Mouse (Mus musculus): Measurements from ENCODE around the gene Olfr1123. TPM values are rescaled to one million over a fixed set of nuclear protein-coding genes. Genes with fewer than 3 reads are reported as not detected.
"Not testable (repeated sequence)": the region's sequence is repeated elsewhere in the genome, so short reads cannot be mapped to it uniquely, and the experiment has no call there.

Olfr1123 gene
- polyA plus RNA-seq (2015; fragmentation: Nextera tagmentation; extraction: Ambion mirVana): not detected in 2 replicates

- no peak for DNase-seq (ENCODE audit: low spot score)
These were observed at the start of gene Olfr1123 for GRCm38 (mm10) chr2:87416335-87416734. TSS of gene Olfr1123 (plus strand) at chr2:87416635.

- DNase-seq (ENCODE audit: low spot score): no peak
These were observed 46.8 kb upstream of the Olfr1123 start, which contains the start of gene Olfr1121 for GRCm38 (mm10) chr2:87369595-87369994. TSS of gene Olfr1121 (plus strand) at chr2:87369895.

- no peak for DNase-seq (ENCODE audit: low spot score)
These were observed 44.7 kb upstream of the Olfr1123 start for GRCm38 (mm10) chr2:87371726-87372125.

DNA sequence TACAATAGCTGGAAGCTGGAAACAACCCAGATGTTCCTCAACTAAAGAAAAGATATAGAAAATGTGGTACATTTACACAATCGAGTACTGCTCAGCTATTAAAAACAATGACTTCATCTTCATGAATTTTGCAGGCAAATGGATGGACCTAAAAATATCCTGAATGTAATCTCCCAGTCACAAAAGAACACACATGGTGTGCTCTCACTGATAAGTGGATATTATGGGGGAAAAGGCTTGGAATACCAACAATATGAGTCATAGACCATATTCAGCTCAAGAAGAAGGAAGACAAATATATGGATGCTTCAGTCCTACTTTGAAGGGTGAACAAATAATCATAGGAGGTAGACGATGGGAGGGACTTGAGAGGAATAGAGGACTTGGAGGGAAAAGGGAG lies 32.5 kb upstream of the Olfr1123 start:
- DNase-seq (ENCODE audit: low spot score): no peak

GRCm38 (mm10) chr2:87385549-87385948 lies 30.9 kb upstream of the Olfr1123 start, which contains the start of gene Olfr1122:
TSS of gene Olfr1122 (plus strand) at chr2:87385849.
- no peak for DNase-seq (ENCODE audit: low spot score)

GRCm38 (mm10) chr2:87393605-87394004 lies 22.8 kb upstream of the Olfr1123 start:
- not testable (repeated sequence) for DNase-seq (ENCODE audit: low spot score)

- DNase-seq (ENCODE audit: low spot score): not testable (repeated sequence)
These were observed 21.7 kb upstream of the Olfr1123 start for GRCm38 (mm10) chr2:87394686-87395085.

DNA sequence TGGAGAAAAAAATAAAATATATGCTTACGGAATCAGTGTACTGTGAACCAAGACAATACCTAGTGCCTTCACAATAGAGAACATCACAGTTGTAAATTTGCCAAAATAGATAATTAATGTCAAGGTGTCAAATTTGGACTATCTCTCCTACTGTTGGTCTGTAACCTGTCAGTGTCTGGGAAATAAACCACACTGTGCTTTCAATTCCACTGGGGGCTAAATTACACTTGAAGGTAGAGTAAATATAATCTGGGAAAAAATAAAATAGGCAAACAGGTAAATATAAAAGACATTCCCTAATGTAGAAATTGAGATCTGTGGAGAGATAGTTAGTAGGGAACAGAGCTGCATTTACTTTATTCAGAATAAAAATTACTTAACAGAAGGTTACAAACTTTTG lies 13.5 kb downstream of the Olfr1123 start, which contains the start of gene Olfr1124:
Gene Olfr1124, plus strand, starts transcription at position 301 of the 400 bp plus-strand sequence.
- DNase-seq (ENCODE audit: low spot score): no peak

- DNase-seq (ENCODE audit: low spot score): no peak
These were observed 21.3 kb downstream of the Olfr1123 start for GRCm38 (mm10) chr2:87437731-87438130.

DNA sequence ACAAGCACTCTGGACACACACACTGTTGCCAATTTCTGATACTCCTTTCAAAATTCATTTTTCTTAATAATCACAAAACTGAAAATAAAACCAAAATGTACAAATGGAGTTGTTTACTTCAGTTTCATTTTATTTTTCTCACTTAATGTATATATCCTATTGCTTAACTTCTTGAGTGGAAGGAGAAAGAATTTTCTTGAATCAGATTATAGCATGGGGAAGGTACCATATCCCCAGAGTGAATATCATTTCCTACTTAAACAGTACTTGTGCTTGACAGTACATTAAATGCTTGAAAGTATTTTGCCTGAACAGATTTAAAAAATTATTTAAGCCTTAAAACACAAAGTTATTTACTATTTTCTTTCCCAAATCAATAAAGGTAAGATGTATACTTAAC lies 37.2 kb downstream of the Olfr1123 start, which contains the start of gene Olfr1126:
Gene Olfr1126, plus strand, starts transcription at position 301 of the 400 bp plus-strand sequence.
- no peak for DNase-seq (ENCODE audit: low spot score)

GRCm38 (mm10) chr2:87461769-87462168 lies 45.3 kb downstream of the Olfr1123 start:
- DNase-seq (ENCODE audit: low spot score): no peak

Other genes with a start within 250 kb of the Olfr1123 start
- gene Olfr1112, start 228.8 kb upstream of the Olfr1123 start, polyA plus RNA-seq (2015; fragmentation: Nextera tagmentation; extraction: Ambion mirVana): not detected in 2 replicates
- gene Olfr1113, start 207.7 kb upstream of the Olfr1123 start, polyA plus RNA-seq (2015; fragmentation: Nextera tagmentation; extraction: Ambion mirVana): not detected in 2 replicates
- gene Olfr1115, start 168.6 kb upstream of the Olfr1123 start, polyA plus RNA-seq (2015; fragmentation: Nextera tagmentation; extraction: Ambion mirVana): not detected in 2 replicates
- gene Olfr1116, start 149.1 kb upstream of the Olfr1123 start, polyA plus RNA-seq (2015; fragmentation: Nextera tagmentation; extraction: Ambion mirVana): not detected in 2 replicates
- not detected in 2 replicates for gene Olfr1118, start 109.1 kb upstream of the Olfr1123 start, polyA plus RNA-seq (2015; fragmentation: Nextera tagmentation; extraction: Ambion mirVana)
- gene Olfr1120, start 61.8 kb upstream of the Olfr1123 start, polyA plus RNA-seq (2015; fragmentation: Nextera tagmentation; extraction: Ambion mirVana): not detected in 2 replicates
- not detected in 2 replicates for gene Olfr1121, start 46.7 kb upstream of the Olfr1123 start, polyA plus RNA-seq (2015; fragmentation: Nextera tagmentation; extraction: Ambion mirVana)
- gene Olfr1122, start 30.8 kb upstream of the Olfr1123 start, polyA plus RNA-seq (2015; fragmentation: Nextera tagmentation; extraction: Ambion mirVana): not detected in 2 replicates
- 0.09 TPM in 1 of 2 replicates, not detected in the other for gene Olfr1124, start 13.6 kb downstream of the Olfr1123 start, polyA plus RNA-seq (2015; fragmentation: Nextera tagmentation; extraction: Ambion mirVana)
- gene Olfr1126, start 37.3 kb downstream of the Olfr1123 start, polyA plus RNA-seq (2015; fragmentation: Nextera tagmentation; extraction: Ambion mirVana): not detected in 2 replicates
- not detected in 2 replicates for gene Pramel7, start 80.5 kb downstream of the Olfr1123 start, polyA plus RNA-seq (2015; fragmentation: Nextera tagmentation; extraction: Ambion mirVana)
- gene Pramel6, start 89.9 kb downstream of the Olfr1123 start, polyA plus RNA-seq (2015; fragmentation: Nextera tagmentation; extraction: Ambion mirVana): not detected in 2 replicates
- gene Olfr153, start 115.2 kb downstream of the Olfr1123 start, polyA plus RNA-seq (2015; fragmentation: Nextera tagmentation; extraction: Ambion mirVana): not detected in 2 replicates
- not detected in 2 replicates for gene Olfr1128, start 128.9 kb downstream of the Olfr1123 start, polyA plus RNA-seq (2015; fragmentation: Nextera tagmentation; extraction: Ambion mirVana)
- not detected in 2 replicates for gene Olfr1129, start 157.3 kb downstream of the Olfr1123 start, polyA plus RNA-seq (2015; fragmentation: Nextera tagmentation; extraction: Ambion mirVana)
- gene Olfr1130, start 189.6 kb downstream of the Olfr1123 start, polyA plus RNA-seq (2015; fragmentation: Nextera tagmentation; extraction: Ambion mirVana): not detected in 2 replicates
- not detected in 2 replicates for gene Olfr1131, start 210.5 kb downstream of the Olfr1123 start, polyA plus RNA-seq (2015; fragmentation: Nextera tagmentation; extraction: Ambion mirVana)
- not detected in 2 replicates for gene Olfr1132, start 220.9 kb downstream of the Olfr1123 start, polyA plus RNA-seq (2015; fragmentation: Nextera tagmentation; extraction: Ambion mirVana)
- not detected in 2 replicates for gene Olfr1133, start 230.7 kb downstream of the Olfr1123 start, polyA plus RNA-seq (2015; fragmentation: Nextera tagmentation; extraction: Ambion mirVana)
- gene Olfr1134, start 241.8 kb downstream of the Olfr1123 start, polyA plus RNA-seq (2015; fragmentation: Nextera tagmentation; extraction: Ambion mirVana): not detected in 2 replicates

Measured in thymus, postnatal 0 days (tissue).